Mouse (Mus musculus) leukemia stem cell, adult 10-12 weeks (primary cell): ENCODE results near the gene Zfpm1. TPM values are rescaled to one million over a fixed set of nuclear protein-coding genes. Genes with fewer than 3 reads are reported as not detected.

Experiments
- polyA plus RNA-seq: library from polyadenylated mRNA; stranded (reverse); fragments of >175 nt; gene quantifications from 2 replicates; pipeline ENCODE4 v1.2.3, GENCODE M21; 2012; ENCODE audit warnings: low replicate concordance

Gene Zfpm1
- polyA plus RNA-seq, result 1,742 and 2,184 TPM in 2 replicates

DNA sequence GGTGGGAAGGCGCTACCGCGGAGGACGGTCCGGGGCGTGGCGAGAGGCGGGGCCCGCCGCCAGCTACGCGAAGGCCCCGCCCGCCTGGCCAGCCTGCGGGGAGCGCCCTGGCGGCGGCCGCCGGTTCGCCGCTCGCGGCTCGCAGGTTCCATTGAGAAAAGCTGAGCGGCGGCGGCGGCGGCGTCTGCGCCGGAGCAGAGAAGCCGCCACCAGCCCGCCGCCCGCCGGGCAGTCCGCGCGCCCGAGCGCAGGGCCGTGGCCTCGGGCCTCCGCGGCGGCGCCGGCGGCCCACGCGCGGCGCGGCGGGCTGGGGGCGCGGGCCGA, at the start of gene Zfpm1:
Gene Zfpm1, plus strand, starts transcription at position 107 of the 324 bp plus-strand sequence.

DNA sequence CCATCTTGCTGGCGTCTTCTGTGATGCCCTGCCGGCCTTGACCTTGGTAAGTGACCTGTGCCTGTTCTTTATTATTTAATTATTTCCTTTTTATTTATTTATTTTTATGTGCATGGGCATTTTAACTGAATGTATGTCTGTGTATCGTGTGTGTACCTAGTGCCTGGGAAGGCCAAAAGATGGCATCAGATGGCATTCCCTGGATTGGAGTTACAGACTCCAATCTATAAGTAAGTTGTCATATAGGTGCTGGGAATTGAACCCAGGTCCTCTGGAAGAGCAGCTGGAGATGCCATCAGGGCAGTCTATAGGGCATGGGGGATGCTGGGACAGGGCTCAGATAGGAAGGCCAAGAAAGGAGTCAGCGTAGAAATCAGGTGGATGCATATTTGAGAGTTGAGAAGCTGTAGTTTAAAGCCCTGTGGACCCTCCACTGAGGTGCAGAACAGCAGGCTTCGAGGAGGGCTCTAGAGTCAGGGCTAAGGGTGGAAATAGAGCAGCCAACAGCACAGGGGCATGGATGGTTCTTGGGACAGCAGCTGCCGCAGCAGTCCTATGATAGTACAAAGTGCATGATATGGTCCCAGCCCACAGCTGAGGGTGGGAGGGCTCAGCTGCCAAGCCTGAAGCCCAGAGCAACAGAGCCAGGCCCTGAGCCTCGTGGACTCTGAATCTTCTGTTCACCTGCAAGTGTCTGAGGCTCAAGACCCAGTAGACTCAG, 78.9 kb downstream of the Zfpm1 start, which contains the start of gene Trhr2:
Gene Trhr2, minus strand, starts transcription at position 51 of the 721 bp plus-strand sequence.

DNA sequence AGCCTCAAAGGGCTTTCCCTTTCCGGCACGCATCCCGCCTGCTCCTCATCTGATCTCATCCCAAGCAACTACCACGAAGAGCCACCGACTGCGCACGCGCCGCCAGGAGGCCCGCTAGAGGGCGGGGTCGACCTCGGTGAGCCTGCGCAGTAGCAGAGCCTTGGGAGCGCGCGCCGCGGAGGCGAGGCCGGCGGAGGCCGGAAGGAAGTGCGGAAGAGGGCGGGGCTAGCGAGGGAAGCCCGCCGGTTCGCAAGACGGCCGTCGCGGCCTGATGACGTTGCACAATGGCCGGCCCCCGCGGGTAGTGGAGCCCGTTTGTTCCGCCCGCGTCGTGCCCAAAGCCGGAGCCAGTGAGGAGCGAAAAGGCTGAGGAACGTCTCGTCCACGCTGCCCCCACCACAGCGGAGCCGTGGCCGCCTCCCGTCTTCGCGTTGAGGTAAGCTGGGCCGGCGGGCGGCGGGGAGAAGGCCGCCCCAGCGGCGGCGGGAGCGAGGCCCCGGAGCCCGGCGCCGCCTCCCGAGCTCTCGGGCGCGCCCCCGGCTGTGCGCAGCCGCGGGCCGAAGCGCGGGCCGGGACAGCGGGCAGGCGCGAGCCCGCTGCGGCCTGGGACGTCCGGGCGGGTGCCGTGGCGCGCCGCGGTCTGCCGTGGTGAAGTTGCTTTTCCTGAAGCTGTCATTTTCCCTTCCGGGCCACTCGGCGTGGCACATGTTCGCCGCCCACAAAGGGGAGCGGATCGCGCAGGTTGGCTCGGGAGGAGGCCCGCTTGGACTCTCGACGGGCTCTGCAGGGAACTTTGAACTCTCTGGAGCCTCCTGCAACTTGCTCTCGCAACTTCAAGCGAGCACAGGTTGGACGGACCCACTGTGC, 94.7 kb downstream of the Zfpm1 start, which contains the start of gene Zc3h18:
Gene Zc3h18, plus strand, starts transcription at position 245 of the 867 bp plus-strand sequence.

Other genes with a start within 250 kb of the Zfpm1 start
- gene Trhr2, start 78.6 kb downstream of the Zfpm1 start, polyA plus RNA-seq, result not detected in 2 replicates
- gene Zc3h18, start 94.5 kb downstream of the Zfpm1 start, polyA plus RNA-seq, result 91.5 and 120 TPM in 2 replicates
- 0.27 TPM in 1 of 2 replicates, not detected in the other for gene Il17c, start 139.9 kb downstream of the Zfpm1 start, polyA plus RNA-seq
- 241 and 437 TPM in 2 replicates for gene Cyba, start 150.8 kb downstream of the Zfpm1 start, polyA plus RNA-seq
- 7.4 and 8.7 TPM in 2 replicates for gene Mvd, start 161.3 kb downstream of the Zfpm1 start, polyA plus RNA-seq
- 0.42 and 0.59 TPM in 2 replicates for gene Snai3, start 178.6 kb downstream of the Zfpm1 start, polyA plus RNA-seq
- gene Rnf166, start 193.9 kb downstream of the Zfpm1 start, polyA plus RNA-seq, result 16.7 and 27.1 TPM in 2 replicates
- gene Ctu2, start 194.0 kb downstream of the Zfpm1 start, polyA plus RNA-seq, result 35.6 and 52.9 TPM in 2 replicates